Mouse (Mus musculus): Measurements from ENCODE around the gene Ugt1a1. TPM values are rescaled to one million over a fixed set of nuclear protein-coding genes. Genes with fewer than 3 reads are reported as not detected.

The Ugt1a1 gene
- polyA plus RNA-seq, 1 experiment from 2014 or later = 0.98 TPM

DNA sequence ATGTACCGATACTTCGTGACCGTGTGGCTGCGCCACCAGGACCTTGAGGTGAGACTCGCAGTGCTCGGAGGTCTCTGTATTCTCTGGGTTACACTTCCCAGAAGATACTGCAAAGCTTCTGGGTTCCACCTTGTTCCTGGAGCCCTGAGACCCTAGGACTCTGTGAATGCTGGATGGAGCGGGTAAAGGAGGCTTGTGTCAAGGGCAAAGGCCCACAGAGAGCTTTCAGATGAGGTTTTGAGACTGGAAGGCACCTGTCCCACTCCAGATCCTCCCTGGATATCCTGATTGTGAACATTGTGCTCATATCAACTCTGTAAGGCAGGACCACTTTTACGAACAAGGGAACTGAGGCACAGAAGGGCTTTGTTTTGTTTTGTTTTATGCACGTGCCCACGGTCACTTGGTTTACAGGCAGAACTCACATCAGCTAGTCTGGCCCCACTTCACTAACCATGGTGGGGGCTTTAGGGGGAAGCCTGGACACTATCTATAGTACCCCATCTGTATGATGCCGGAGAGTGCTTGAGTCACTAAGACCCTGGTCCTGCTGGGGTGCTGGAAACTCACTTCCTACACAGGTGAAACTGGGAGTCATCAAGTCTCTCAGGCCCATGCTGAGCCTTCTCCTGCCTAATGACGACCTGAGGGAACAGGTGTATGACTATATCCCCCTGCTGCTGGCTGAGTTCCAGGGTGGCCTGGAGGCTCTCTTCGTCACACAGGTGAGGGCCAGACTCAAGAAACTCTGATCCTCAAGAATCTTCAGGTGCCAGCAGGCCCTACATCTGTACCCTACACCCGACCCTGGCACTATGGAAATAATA, 21.9 kb downstream of the Ugt1a1 start:
- no peaks in the 10 kb centered on the region for H3K27me3 ChIP-seq
- no peak for ATAC-seq
- no peak for TF ChIP-seq CTCF (IDR thresholded peaks at IDR 0.05)
- in situ Hi-C loops (cut with MboI; ENCODE audit: low pct_unique_long_range_greater_than_20kb) = no loop called here
- CTCF ChIA-PET = interaction anchor here (1.3 to 1.4 kb wide), 2 partner anchors 10 to 20 kb away, joined by 3 read pairs; no protein-coding TSS in a partner anchor
- no peak for DNase-seq (ENCODE audit: low read depth, low spot score)
- POLR2A ChIA-PET = interaction anchor here (0.6 kb wide), 1 partner anchor 67 kb away, joined by 3 read pairs; no protein-coding TSS in a partner anchor

DNA sequence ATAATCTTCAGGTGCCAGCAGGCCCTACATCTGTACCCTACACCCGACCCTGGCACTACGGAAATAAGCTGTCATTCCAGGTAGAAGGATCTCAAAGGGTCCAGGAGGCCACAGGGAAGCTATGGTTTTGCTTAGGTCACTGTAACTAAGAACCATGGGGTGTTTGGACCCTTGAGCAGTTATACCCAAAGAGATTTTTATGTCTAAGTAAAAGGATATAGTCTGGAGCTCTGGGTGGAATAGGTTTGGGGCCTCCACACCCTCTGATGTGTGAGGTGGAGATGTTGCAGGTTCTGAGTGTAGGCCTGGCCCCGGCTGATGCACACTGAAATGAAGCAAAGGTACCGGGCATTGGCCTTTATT, 22.5 kb downstream of the Ugt1a1 start:
- ChIA-PET POLR2A (interaction anchor here (0.6 kb wide), 1 partner anchor 68 kb away, joined by 3 read pairs; no protein-coding TSS in a partner anchor), CTCF (interaction anchor here (1.3 to 1.4 kb wide), 2 partner anchors 11 to 21 kb away, joined by 3 read pairs; no protein-coding TSS in a partner anchor)
- DNase-seq (ENCODE audit: low read depth, low spot score) (no peak), ATAC-seq (no peak)
- TF ChIP-seq CTCF (IDR thresholded peaks at IDR 0.05) = no peak
- in situ Hi-C loops (cut with MboI; ENCODE audit: low pct_unique_long_range_greater_than_20kb) = no loop called here
- no peaks in the 10 kb centered on the region for H3K27me3 ChIP-seq

- ChIA-PET CTCF (interaction anchor here (1.0 to 1.4 kb wide), 3 partner anchors 11 to 21 kb away, joined by 3 read pairs; no protein-coding TSS in a partner anchor), POLR2A (no interaction called here)
- ATAC-seq (no peak), DNase-seq (ENCODE audit: low read depth, low spot score) (no peak)
- in situ Hi-C loops (cut with MboI; ENCODE audit: low pct_unique_long_range_greater_than_20kb) = no loop called here
- H3K27me3 ChIP-seq = no peaks in the 10 kb centered on the region
- no peak for TF ChIP-seq CTCF (IDR thresholded peaks at IDR 0.05)
Observed at GRCm38 (mm10) chr1:88234646-88235045, 22.9 kb downstream of the Ugt1a1 start.

DNA sequence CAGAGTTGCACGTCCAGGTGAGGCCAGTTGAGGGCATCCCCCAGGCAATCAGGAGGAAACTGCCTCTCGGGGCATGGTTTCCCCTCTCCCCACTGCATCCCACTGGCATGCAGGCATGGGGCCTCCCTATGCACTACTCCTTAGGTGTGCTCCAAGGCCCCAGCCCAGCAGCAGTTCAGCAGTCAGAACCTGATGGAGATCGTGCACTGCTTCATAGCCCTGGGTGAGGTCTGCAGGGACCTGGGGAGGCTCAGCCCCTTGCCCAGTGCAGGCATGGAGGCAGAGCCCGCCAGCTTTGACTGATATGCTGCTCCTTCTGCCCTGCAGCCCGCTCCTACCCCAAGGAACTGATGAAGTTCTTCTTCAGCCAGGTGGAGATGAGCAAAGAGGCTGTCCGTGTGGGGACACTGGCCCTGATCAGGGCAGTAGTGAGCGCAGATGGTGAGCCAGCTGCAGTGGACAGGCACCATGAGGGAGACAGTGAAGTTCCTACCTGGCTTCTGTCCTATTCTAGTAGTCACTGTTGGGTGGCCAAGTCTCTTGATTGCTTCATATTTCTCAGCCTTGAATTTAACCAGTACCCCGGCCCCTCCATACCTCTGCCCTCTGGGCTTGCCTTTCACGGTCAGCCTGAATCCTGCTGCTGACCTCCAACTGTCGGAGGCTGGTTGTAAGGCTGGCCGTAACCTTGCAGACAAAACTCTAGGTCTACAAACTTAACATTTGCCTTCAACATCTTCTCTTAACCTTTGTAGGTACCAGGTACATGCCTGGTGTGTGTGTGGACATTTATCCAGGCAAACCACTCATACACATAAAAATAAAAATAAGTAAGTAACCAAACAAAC, 23.5 kb downstream of the Ugt1a1 start:
- no peaks in the 10 kb centered on the region for H3K27me3 ChIP-seq
- ChIA-PET POLR2A (interaction anchor here (0.6 to 1.0 kb wide), 2 partner anchors 15 to 42 kb away, joined by 4 read pairs; partner anchors contain the start of gene Hjurp), CTCF (interaction anchor here (1.0 to 1.4 kb wide), 4 partner anchors 12 to 22 kb away, joined by 3 read pairs; no protein-coding TSS in a partner anchor)
- ATAC-seq (no peak), DNase-seq (ENCODE audit: low read depth, low spot score) (no peak)
- TF ChIP-seq CTCF (IDR thresholded peaks at IDR 0.05) = no peak
- in situ Hi-C loops (cut with MboI; ENCODE audit: low pct_unique_long_range_greater_than_20kb) = no loop called here

GRCm38 (mm10) chr1:88235894-88236415, 24.2 kb downstream of the Ugt1a1 start:
- H3K27me3 ChIP-seq = no peaks in the 10 kb centered on the region
- DNase-seq (ENCODE audit: low read depth, low spot score) (no peak), ATAC-seq (no peak)
- no peak for TF ChIP-seq CTCF (IDR thresholded peaks at IDR 0.05)
- ChIA-PET CTCF (interaction anchor here (0.9 to 1.4 kb wide), 5 partner anchors 13 to 21 kb away, joined by 3 to 5 read pairs (median 3); no protein-coding TSS in a partner anchor), POLR2A (interaction anchor here (0.5 to 1.0 kb wide), 3 partner anchors 14 to 108 kb away, joined by 3 to 4 read pairs (median 4); partner anchors contain the start of gene Hjurp)
- in situ Hi-C loops (cut with MboI; ENCODE audit: low pct_unique_long_range_greater_than_20kb) = no loop called here

GRCm38 (mm10) chr1:88237311-88237710, 25.6 kb downstream of the Ugt1a1 start:
- TF ChIP-seq CTCF (IDR thresholded peaks at IDR 0.05) = no peak
- ATAC-seq (no peak), DNase-seq (ENCODE audit: low read depth, low spot score) (no peak)
- H3K27me3 ChIP-seq = no peaks in the 10 kb centered on the region
- in situ Hi-C loops (cut with MboI; ENCODE audit: low pct_unique_long_range_greater_than_20kb) = no loop called here
- POLR2A ChIA-PET = no interaction called here
- CTCF ChIA-PET = interaction anchor here (1.1 to 1.4 kb wide), 2 partner anchors 12 to 40 kb away, joined by 5 read pairs; partner anchors contain the start of genes Hjurp and Trpm8

- no peak for DNase-seq (ENCODE audit: low read depth, low spot score)
- no peak for ATAC-seq
- POLR2A ChIA-PET = no interaction called here
- TF ChIP-seq CTCF (IDR thresholded peaks at IDR 0.05) = no peak
- CTCF ChIA-PET = no interaction called here
- in situ Hi-C loops (cut with MboI; ENCODE audit: low pct_unique_long_range_greater_than_20kb) = no loop called here
- no peaks in the 10 kb centered on the region for H3K27me3 ChIP-seq
Observed at GRCm38 (mm10) chr1:88238771-88239170, 27.0 kb downstream of the Ugt1a1 start.

GRCm38 (mm10) chr1:88240072-88240471, 28.3 kb downstream of the Ugt1a1 start:
- ChIA-PET POLR2A (no interaction called here), CTCF (no interaction called here)
- TF ChIP-seq CTCF (IDR thresholded peaks at IDR 0.05) = no peak
- in situ Hi-C loops (cut with MboI; ENCODE audit: low pct_unique_long_range_greater_than_20kb) = no loop called here
- no peaks in the 10 kb centered on the region for H3K27me3 ChIP-seq
- ATAC-seq (no peak), DNase-seq (ENCODE audit: low read depth, low spot score) (no peak)

GRCm38 (mm10) chr1:88240579-88240978, 28.8 kb downstream of the Ugt1a1 start:
- in situ Hi-C loops (cut with MboI; ENCODE audit: low pct_unique_long_range_greater_than_20kb) = no loop called here
- CTCF ChIA-PET = no interaction called here
- no peak for ATAC-seq
- DNase-seq (ENCODE audit: low read depth, low spot score) = no peak
- H3K27me3 ChIP-seq = no peaks in the 10 kb centered on the region
- POLR2A ChIA-PET = no interaction called here
- TF ChIP-seq CTCF (IDR thresholded peaks at IDR 0.05) = no peak

DNA sequence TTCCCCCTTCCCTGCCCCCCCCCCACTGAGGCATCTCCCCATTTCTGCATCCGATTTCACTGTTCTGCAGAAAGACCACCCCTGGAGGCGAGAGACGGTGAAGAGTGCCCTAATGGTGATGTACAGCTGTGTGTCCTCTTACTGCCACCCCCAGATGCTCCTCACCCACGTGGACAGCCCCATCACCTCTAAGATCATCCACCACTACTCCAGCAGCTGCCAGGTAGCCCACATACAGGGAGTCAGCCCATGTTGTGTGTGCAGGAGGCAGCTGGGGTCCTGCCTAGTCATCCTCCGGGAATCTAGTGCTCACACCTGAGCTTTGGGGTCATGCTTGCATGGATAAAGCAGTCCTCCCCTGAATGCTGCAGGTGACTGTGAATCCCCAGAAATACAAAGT, 32.1 kb downstream of the Ugt1a1 start:
- no peaks in the 10 kb centered on the region for H3K27me3 ChIP-seq
- DNase-seq (ENCODE audit: low read depth, low spot score) (no peak), ATAC-seq (no peak)
- ChIA-PET POLR2A (no interaction called here), CTCF (interaction anchor here (1.6 to 1.8 kb wide), 2 partner anchors 8 to 13 kb away, joined by 4 to 6 read pairs; no protein-coding TSS in a partner anchor)
- TF ChIP-seq CTCF (IDR thresholded peaks at IDR 0.05) = no peak
- in situ Hi-C loops (cut with MboI; ENCODE audit: low pct_unique_long_range_greater_than_20kb) = no loop called here
